Mouse (Mus musculus) ES-E14 (cell line): ENCODE results near the gene Dcaf11.

Source experiments
- CHD2 ChIP-seq: IDR thresholded peaks from 2 replicates; pipeline ENCODE4 v1.6.1; 2014; ENCODE audit warnings: mild to moderate bottlenecking, low read depth, low read length, inconsistent platforms
- HCFC1 ChIP-seq: IDR thresholded peaks from 2 replicates; pipeline ENCODE4 v1.6.1; 2012; ENCODE audit warnings: low read length, inconsistent platforms, borderline replicate concordance; ENCODE audit not compliant: insufficient read depth
- MAFK ChIP-seq: IDR thresholded peaks from 2 replicates; pipeline ENCODE4 v1.6.1; 2014; ENCODE audit warnings: mild to moderate bottlenecking, low read depth, low read length, inconsistent platforms; ENCODE audit not compliant: insufficient read depth
- ZC3H11A ChIP-seq: IDR thresholded peaks from 2 replicates; pipeline ENCODE4 v1.6.1; 2012; ENCODE audit warnings: low read depth, mild to moderate bottlenecking, inconsistent platforms, low read length, borderline replicate concordance
- ZNF384 ChIP-seq: IDR thresholded peaks from 2 replicates; pipeline ENCODE4 v1.6.1; 2012; ENCODE audit warnings: low read depth, low read length, inconsistent platforms

DNA sequence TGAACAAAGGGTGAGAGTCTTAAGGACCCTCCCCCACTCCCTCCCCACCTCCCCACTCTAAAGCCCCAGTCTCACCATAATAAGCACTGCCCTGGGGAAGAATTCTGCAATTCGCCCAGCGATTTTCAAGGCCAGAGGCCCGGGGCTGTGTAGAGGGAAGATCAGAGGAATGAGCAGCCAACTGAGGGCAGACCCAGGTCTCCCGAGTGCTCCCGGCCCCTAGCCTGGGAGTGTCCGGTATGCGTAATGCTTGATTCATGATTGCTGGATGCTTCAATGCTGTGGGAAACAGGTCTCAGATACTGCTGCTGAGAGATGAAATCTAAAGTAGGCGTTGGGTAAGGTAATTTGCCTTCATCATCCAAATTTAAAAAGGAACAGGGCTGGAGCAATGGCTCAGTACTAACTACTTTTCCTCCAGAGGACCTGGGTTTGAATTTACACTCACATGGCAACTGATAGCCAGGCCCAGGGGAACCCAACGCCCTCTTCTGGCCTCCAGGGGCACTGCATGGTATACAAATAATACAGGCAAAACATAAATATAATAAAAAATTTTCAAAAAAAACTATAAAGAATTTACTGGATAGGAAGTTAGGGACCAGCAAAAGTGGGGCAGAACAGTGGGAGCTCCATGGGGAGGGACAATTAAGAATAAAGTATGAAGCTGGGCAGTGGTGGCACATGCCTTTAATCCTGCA, 22.3 kb downstream of the Dcaf11 start:
- TF ChIP-seq ZNF384 = no peak
- no peak for TF ChIP-seq ZC3H11A
- no peak for TF ChIP-seq HCFC1
- no peak for TF ChIP-seq MAFK
- no peak for TF ChIP-seq CHD2
